Mouse (Mus musculus) midbrain, embryonic 14.5 days (tissue): ENCODE measurements around the gene Aff3. TPM values are rescaled to one million over a fixed set of nuclear protein-coding genes. Genes with fewer than 3 reads are reported as not detected.

Experiments
- ATAC-seq: fragments of 200-750 bp; cut with Nextera tagmentation; 2 replicates; pipeline ENCODE4 v1.8.0; 2017; ENCODE audit warnings: moderate number of reproducible peaks, moderate library complexity; ENCODE audit not compliant: low FRiP score, low TSS enrichment
- DNase-seq: peaks from one replicate; pipeline ENCODE4 v3.0.0-alpha.2; 2015
- H3K27ac ChIP-seq: fragments of 300-500 bp; sonication (generic); replicated peaks from 2 replicates; pipeline ENCODE4 v1.5.1; 2014; ENCODE audit warnings: mild to moderate bottlenecking, low read depth, low read length, moderate library complexity
- H3K27me3 ChIP-seq: fragments of 300-500 bp; sonication (generic); 2 replicates; pipeline ENCODE4 v1.6.1; 2014; ENCODE audit warnings: low read length, control low read depth, mixed read lengths; ENCODE audit not compliant: control insufficient read depth, insufficient read depth
- H3K36me3 ChIP-seq: fragments of 300-500 bp; sonication (generic); 2 replicates; pipeline ENCODE4 v1.6.1; 2014; ENCODE audit warnings: low read length, control low read depth; ENCODE audit not compliant: control insufficient read depth, insufficient read depth
- H3K4me1 ChIP-seq: fragments of 300-500 bp; sonication (generic); 2 replicates; pipeline ENCODE4 v1.6.1; 2014; ENCODE audit warnings: mild to moderate bottlenecking, antibody characterized with exemption, low read length, control low read depth; ENCODE audit not compliant: control insufficient read depth, insufficient read depth
- H3K4me2 ChIP-seq: fragments of 300-500 bp; sonication (generic); 2 replicates; pipeline ENCODE4 v1.6.1; 2014; ENCODE audit warnings: mild to moderate bottlenecking, low read length, moderate library complexity
- H3K4me3 ChIP-seq: fragments of 300-500 bp; sonication (generic); replicated peaks from 2 replicates; pipeline ENCODE4 v1.5.1; 2014; ENCODE audit warnings: low read depth, low read length
- H3K9ac ChIP-seq: fragments of 300-500 bp; sonication (generic); replicated peaks from 2 replicates; pipeline ENCODE4 v1.6.1; 2014; ENCODE audit warnings: mild to moderate bottlenecking, low read length, moderate library complexity
- H3K9me3 ChIP-seq: fragments of 300-500 bp; sonication (generic); 2 replicates; pipeline ENCODE4 v1.6.1; 2016; ENCODE audit warnings: low read length, control low read depth, mixed read lengths; ENCODE audit not compliant: control insufficient read depth
- WGBS: fragments of 180-500 bp; shearing (Covaris S2); extraction: QIAGEN DNeasy Blood & Tissue Kit; methylation state at CpG from one replicate; pipeline ENCODE4 v1.1.7; 2014; 5-methylcytosine and 5-hydroxymethylcytosine counted together
- polyA plus RNA-seq: library from polyadenylated mRNA; unstranded; fragments of >200 nt; fragmentation: Nextera tagmentation; extraction: Ambion mirVana; gene quantifications from 2 replicates; pipeline ENCODE4 v1.2.1, GENCODE M21; 2014

Aff3 gene
- polyA plus RNA-seq, 1 experiment from 2014 or later: 20.3 TPM

- H3K4me2 ChIP-seq: no peak overlapping the region
- no peaks in the 10 kb centered on the region for H3K9me3 ChIP-seq
- peaks cover 10% of the 10 kb centered on the region for H3K4me1 ChIP-seq
- no peak overlapping the region for H3K4me3 ChIP-seq
- DNase-seq (peak; percentile 58), ATAC-seq (no peak)
- no peaks in the 10 kb centered on the region for H3K36me3 ChIP-seq
- no peaks in the 10 kb centered on the region for H3K27me3 ChIP-seq
- H3K27ac ChIP-seq: peak overlapping the region; percentile 57
- no peak overlapping the region for H3K9ac ChIP-seq
- WGBS: 66% methylated on average over 10 of the region's 10 CpGs
Measured at GRCm38 (mm10) chr1:38496886-38497528, 167.7 kb downstream of the Aff3 start.

GRCm38 (mm10) chr1:38495284-38495683 lies 169.5 kb downstream of the Aff3 start:
- Histone ChIP-seq H3K9me3 (no peaks in the 10 kb centered on the region), H3K9ac (no peak overlapping the region), H3K4me3 (no peak overlapping the region), H3K27me3 (no peaks in the 10 kb centered on the region), H3K4me2 (no peak overlapping the region), H3K27ac (no peak overlapping the region), H3K36me3 (no peaks in the 10 kb centered on the region), H3K4me1 (peaks cover 10% of the 10 kb centered on the region; the same call in 1 of the 2 replicates)
- ATAC-seq (no peak), DNase-seq (no peak)
- WGBS: 95% methylated on average over 2 of the region's 2 CpGs

GRCm38 (mm10) chr1:38489733-38490132 lies 175.0 kb downstream of the Aff3 start:
- H3K9me3 ChIP-seq: no peaks in the 10 kb centered on the region
- no peaks in the 10 kb centered on the region for H3K36me3 ChIP-seq
- H3K4me1 ChIP-seq: peaks cover 8% of the 10 kb centered on the region
- DNase-seq: no peak
- H3K9ac ChIP-seq: no peak overlapping the region
- 0 out of 2 replicates have a peak overlapping the region, but pooled peaks have one; percentile 9 for H3K27ac ChIP-seq
- H3K4me2 ChIP-seq: no peak overlapping the region
- 93% methylated on average over 6 of the region's 6 CpGs for WGBS
- no peak for ATAC-seq
- H3K4me3 ChIP-seq: no peak overlapping the region
- H3K27me3 ChIP-seq: no peaks in the 10 kb centered on the region

GRCm38 (mm10) chr1:38488667-38489210 lies 176.0 kb downstream of the Aff3 start:
- no peak overlapping the region for H3K4me2 ChIP-seq
- no peak overlapping the region for H3K9ac ChIP-seq
- H3K4me3 ChIP-seq: no peak overlapping the region
- no peaks in the 10 kb centered on the region for H3K36me3 ChIP-seq
- no peaks in the 10 kb centered on the region for H3K27me3 ChIP-seq
- peak overlapping the region; percentile 37 for H3K27ac ChIP-seq
- ATAC-seq: no peak
- 58% methylated on average over 8 of the region's 8 CpGs for WGBS
- peak; percentile 37 for DNase-seq
- H3K4me1 ChIP-seq: peaks cover 8% of the 10 kb centered on the region
- no peaks in the 10 kb centered on the region for H3K9me3 ChIP-seq

GRCm38 (mm10) chr1:38487884-38488283 lies 176.9 kb downstream of the Aff3 start:
- Histone ChIP-seq H3K9me3 (no peaks in the 10 kb centered on the region), H3K4me2 (no peak overlapping the region), H3K27me3 (no peaks in the 10 kb centered on the region), H3K27ac (no peak overlapping the region), H3K4me3 (no peak overlapping the region), H3K9ac (no peak overlapping the region), H3K36me3 (no peaks in the 10 kb centered on the region), H3K4me1 (peaks cover 8% of the 10 kb centered on the region)
- DNase-seq: no peak
- no peak for ATAC-seq
- WGBS: 92% methylated on average over 2 of the region's 2 CpGs

GRCm38 (mm10) chr1:38483191-38483590 lies 181.6 kb downstream of the Aff3 start:
- H3K9ac ChIP-seq: no peak overlapping the region
- no peak overlapping the region for H3K4me2 ChIP-seq
- H3K27me3 ChIP-seq: no peaks in the 10 kb centered on the region

GRCm38 (mm10) chr1:38478246-38478743 lies 186.5 kb downstream of the Aff3 start:
- H3K36me3 ChIP-seq: no peaks in the 10 kb centered on the region
- no peak overlapping the region for H3K27ac ChIP-seq
- H3K4me3 ChIP-seq: no peak overlapping the region
- DNase-seq (no peak), ATAC-seq (no peak)
- H3K9ac ChIP-seq: no peak overlapping the region
- no peaks in the 10 kb centered on the region for H3K27me3 ChIP-seq
- WGBS: 68% methylated on average over 9 of the region's 9 CpGs
- H3K4me2 ChIP-seq: no peak overlapping the region
- H3K9me3 ChIP-seq: no peaks in the 10 kb centered on the region
- H3K4me1 ChIP-seq: no peaks in the 10 kb centered on the region

More at GRCm38 (mm10) chr1:38483191-38483590, 181.6 kb downstream of the Aff3 start:
- ATAC-seq (no peak), DNase-seq (no peak)
- H3K9me3 ChIP-seq: no peaks in the 10 kb centered on the region
- no peaks in the 10 kb centered on the region for H3K4me1 ChIP-seq
- no peaks in the 10 kb centered on the region for H3K36me3 ChIP-seq
- H3K27ac ChIP-seq: no peak overlapping the region
- whole genome bisulfite sequencing: 71% methylated on average over 2 of the region's 2 CpGs
- H3K4me3 ChIP-seq: no peak overlapping the region

GRCm38 (mm10) chr1:38470817-38471216 lies 193.9 kb downstream of the Aff3 start:
- no peaks in the 10 kb centered on the region for H3K9me3 ChIP-seq
- no peak overlapping the region for H3K27ac ChIP-seq
- DNase-seq: no peak
- H3K4me3 ChIP-seq: no peak overlapping the region
- H3K4me2 ChIP-seq: no peak overlapping the region
- H3K27me3 ChIP-seq: no peaks in the 10 kb centered on the region
- no peaks in the 10 kb centered on the region for H3K36me3 ChIP-seq
- no peak for ATAC-seq
- WGBS: 77% methylated on average over 11 of the region's 11 CpGs
- 0 out of 2 replicates have a peak, but pooled peaks cover 2% of the 10 kb centered on the region for H3K4me1 ChIP-seq
- no peak overlapping the region for H3K9ac ChIP-seq

GRCm38 (mm10) chr1:38470166-38470565 lies 194.6 kb downstream of the Aff3 start:
- H3K4me1 ChIP-seq: peaks cover 2% of the 10 kb centered on the region; the same call in 1 of the 2 replicates
- ATAC-seq (no peak), DNase-seq (no peak)
- H3K9ac ChIP-seq: no peak overlapping the region
- no peaks in the 10 kb centered on the region for H3K27me3 ChIP-seq
- no peak overlapping the region for H3K4me2 ChIP-seq
- H3K4me3 ChIP-seq: no peak overlapping the region
- H3K9me3 ChIP-seq: no peaks in the 10 kb centered on the region
- WGBS: 80% methylated on average over 5 of the region's 5 CpGs
- no peaks in the 10 kb centered on the region for H3K36me3 ChIP-seq
- H3K27ac ChIP-seq: no peak overlapping the region
